Mouse (Mus musculus) bone marrow, adult 2 months (tissue): Measurements from ENCODE around the gene Diexf. TPM values are rescaled to one million over a fixed set of nuclear protein-coding genes. Genes with fewer than 3 reads are reported as not detected.

Experiments
- H3K27ac ChIP-seq: fragments of 200-500 bp; 2 replicates; pipeline ENCODE4 v1.5.1; 2012; ENCODE audit warnings: low read depth, mild to moderate bottlenecking, control low read depth, inconsistent platforms, low read length; ENCODE audit not compliant: control insufficient read depth, poor library complexity, insufficient read depth
- H3K4me1 ChIP-seq: fragments of 200-500 bp; 2 replicates; pipeline ENCODE4 v1.6.1; 2011; ENCODE audit warnings: low read length; ENCODE audit not compliant: control insufficient read depth, insufficient read depth
- H3K4me3 ChIP-seq: fragments of 200-500 bp; replicated peaks from 2 replicates; pipeline ENCODE3; 2011; ENCODE audit warnings: mild to moderate bottlenecking, low read depth, low read length, control low read depth; ENCODE audit not compliant: control insufficient read depth
- CTCF ChIP-seq: fragments of 200-500 bp; IDR thresholded peaks from 2 replicates; pipeline ENCODE4 v1.5.1; 2011; ENCODE audit warnings: low read length, control low read depth; ENCODE audit not compliant: control insufficient read depth, insufficient read depth
- POLR2A ChIP-seq: fragments of 200-500 bp; IDR thresholded peaks from 2 replicates; pipeline ENCODE4 v1.6.1; 2011; ENCODE audit warnings: low read depth, mild to moderate bottlenecking, control low read depth, low read length, borderline replicate concordance; ENCODE audit not compliant: control insufficient read depth
- WGBS: fragments of 180-500 bp; shearing (Covaris S2); methylation state at CpG from one replicate; pipeline ENCODE4 v1.1.7; 2018; 5-methylcytosine and 5-hydroxymethylcytosine counted together
- polyA plus RNA-seq: library from polyadenylated mRNA; stranded (reverse); fragments of >200 nt; gene quantifications from 2 replicates; pipeline ENCODE4 v1.2.4, GENCODE M21; 2011; ENCODE audit warnings: low replicate concordance; ENCODE audit not compliant: missing spikeins, insufficient read depth, insufficient read length

Diexf gene
- polyA plus RNA-seq, 1 experiment = 6.4 TPM

DNA sequence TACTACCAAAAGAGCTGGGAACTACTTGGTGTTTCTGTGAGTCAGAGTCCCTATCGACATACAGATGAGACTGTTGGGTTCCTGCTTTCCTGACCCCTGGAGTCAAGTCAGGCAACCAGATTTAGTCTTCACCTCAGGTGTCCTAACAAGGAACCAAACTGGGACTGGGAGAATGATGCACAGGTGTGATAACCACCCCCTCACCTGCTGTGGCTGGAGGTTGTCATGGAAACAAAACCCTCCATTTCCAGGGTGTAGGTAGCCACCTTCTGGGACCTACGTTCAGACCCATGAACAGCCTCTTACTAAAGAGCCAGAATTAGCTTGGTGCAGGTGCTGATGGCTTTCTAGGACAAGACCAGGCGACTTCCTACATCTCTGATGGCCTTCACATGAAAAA lies 27.1 kb downstream of the Diexf start:
- H3K27ac ChIP-seq = no peak overlapping the region
- no peaks in the 10 kb centered on the region for H3K4me1 ChIP-seq
- no peak for TF ChIP-seq CTCF
- no peak for TF ChIP-seq POLR2A
- H3K4me3 ChIP-seq = no peak overlapping the region
- 75% methylated on average over 3 of the region's 3 CpGs for WGBS

DNA sequence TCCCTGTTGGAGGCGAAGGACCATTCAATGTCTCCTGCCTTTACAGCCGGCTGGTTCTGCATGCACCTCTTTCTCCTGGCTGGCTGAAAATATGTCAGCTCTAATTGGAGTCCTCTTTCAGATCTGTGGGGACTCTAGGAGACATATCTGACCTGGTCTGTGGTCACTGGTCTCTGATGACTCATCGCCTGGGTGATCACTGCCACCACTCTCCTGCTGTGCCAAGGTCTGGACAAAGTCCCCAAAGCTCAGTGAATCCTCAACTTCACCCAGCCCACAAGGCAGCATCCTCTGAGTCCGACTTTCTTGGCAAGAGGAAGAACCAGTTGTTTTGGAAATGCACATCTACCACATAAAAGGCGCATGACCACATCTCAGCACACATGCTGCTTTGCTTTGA lies 27.5 kb downstream of the Diexf start:
- H3K4me1 ChIP-seq = no peaks in the 10 kb centered on the region
- WGBS = 79% methylated on average over 5 of the region's 5 CpGs
- no peak for TF ChIP-seq POLR2A
- no peak overlapping the region for H3K4me3 ChIP-seq
- H3K27ac ChIP-seq = no peak overlapping the region

DNA sequence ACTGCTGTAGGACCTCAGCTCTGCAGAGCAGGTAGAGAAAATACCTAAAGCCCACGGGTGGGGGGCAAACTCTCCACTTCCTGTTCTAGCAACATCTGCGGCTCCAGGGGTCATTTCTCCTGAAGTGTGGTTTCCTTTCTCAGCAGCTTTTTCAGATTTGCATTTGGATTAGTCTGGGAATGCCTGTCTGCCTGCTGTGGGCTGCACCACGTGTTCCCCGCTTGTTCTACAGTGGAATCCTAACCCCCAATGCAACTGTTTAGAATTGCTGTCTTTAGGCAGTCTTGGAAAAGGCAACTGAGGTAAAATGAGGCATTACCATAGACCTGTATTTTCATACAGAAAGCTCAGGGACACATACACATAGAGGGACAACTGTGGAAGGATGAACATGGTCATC lies 28.0 kb downstream of the Diexf start:
- Histone ChIP-seq H3K27ac (no peak overlapping the region), H3K4me1 (no peaks in the 10 kb centered on the region), H3K4me3 (no peak overlapping the region)
- no peak for TF ChIP-seq CTCF
- no peak for TF ChIP-seq POLR2A
- WGBS = 32% methylated on average over 4 of the region's 4 CpGs

GRCm38 (mm10) chr1:193098946-193099345 lies 31.1 kb downstream of the Diexf start:
- Histone ChIP-seq H3K4me1 (no peaks in the 10 kb centered on the region), H3K27ac (no peak overlapping the region), H3K4me3 (no peak overlapping the region)
- 77% methylated on average over 3 of the region's 3 CpGs for WGBS
- TF ChIP-seq CTCF (no peak), POLR2A (no peak)

DNA sequence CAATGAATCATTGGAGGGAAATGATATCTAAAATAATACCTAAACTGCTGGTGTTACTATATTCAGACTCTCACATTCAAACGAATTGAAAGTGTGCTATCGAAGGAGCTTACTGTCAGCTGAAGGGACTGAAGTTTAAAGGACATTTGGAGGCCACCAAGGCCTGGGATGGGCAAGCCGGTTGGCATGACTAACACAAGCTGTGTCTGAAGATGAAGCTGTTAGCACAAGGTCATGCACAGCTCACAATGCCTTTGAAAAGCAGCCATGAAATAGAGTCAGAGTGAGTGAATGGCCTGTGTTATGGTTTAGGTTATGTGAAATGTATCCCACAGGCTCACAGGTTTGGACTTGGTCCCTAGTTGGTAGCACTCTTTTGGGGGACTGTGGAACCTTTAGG lies 36.5 kb downstream of the Diexf start:
- Histone ChIP-seq H3K27ac (no peak overlapping the region), H3K4me3 (no peak overlapping the region), H3K4me1 (no peaks in the 10 kb centered on the region)
- TF ChIP-seq CTCF = no peak
- no peak for TF ChIP-seq POLR2A
- WGBS = 76% methylated on average over 3 of the region's 3 CpGs

DNA sequence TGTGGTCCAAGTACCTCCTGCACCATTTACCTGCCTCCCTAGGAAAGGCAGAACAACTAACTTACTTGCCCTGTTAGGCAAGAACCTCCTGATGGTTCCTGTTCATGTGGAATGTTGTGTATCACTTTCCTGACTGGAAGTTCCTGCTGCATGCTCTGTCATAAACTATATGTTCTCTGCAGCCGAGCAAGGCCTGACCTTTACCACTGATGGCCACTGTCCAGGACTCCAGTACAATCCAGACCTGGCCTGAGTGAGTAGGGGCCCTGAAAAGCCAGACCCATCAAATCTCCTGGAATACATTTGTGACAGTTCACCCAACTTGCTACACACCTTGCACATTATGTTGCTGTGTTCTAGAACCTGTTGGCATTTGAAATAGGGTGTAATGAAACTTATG lies 37.3 kb downstream of the Diexf start:
- H3K4me3 ChIP-seq = no peak overlapping the region
- no peaks in the 10 kb centered on the region for H3K4me1 ChIP-seq
- WGBS = 60% methylated on average over 1 of the region's 1 CpGs
- no peak overlapping the region for H3K27ac ChIP-seq
- TF ChIP-seq POLR2A (no peak), CTCF (no peak)

- WGBS = 83% methylated on average over 11 of the region's 11 CpGs
- TF ChIP-seq CTCF (no peak), POLR2A (no peak)
- no peak overlapping the region for H3K27ac ChIP-seq
Observed at GRCm38 (mm10) chr1:193090894-193091293, 39.2 kb downstream of the Diexf start.

GRCm38 (mm10) chr1:193090211-193090871 lies 39.7 kb downstream of the Diexf start:
- no peak overlapping the region for H3K4me3 ChIP-seq
- no peak for TF ChIP-seq POLR2A
- no peak for TF ChIP-seq CTCF
- no peaks in the 10 kb centered on the region for H3K4me1 ChIP-seq
- no peak overlapping the region for H3K27ac ChIP-seq
- 84% methylated on average over 18 of the region's 18 CpGs for WGBS

More at GRCm38 (mm10) chr1:193090894-193091293, 39.2 kb downstream of the Diexf start:
- no peaks in the 10 kb centered on the region for H3K4me1 ChIP-seq
- H3K4me3 ChIP-seq = no peak overlapping the region

DNA sequence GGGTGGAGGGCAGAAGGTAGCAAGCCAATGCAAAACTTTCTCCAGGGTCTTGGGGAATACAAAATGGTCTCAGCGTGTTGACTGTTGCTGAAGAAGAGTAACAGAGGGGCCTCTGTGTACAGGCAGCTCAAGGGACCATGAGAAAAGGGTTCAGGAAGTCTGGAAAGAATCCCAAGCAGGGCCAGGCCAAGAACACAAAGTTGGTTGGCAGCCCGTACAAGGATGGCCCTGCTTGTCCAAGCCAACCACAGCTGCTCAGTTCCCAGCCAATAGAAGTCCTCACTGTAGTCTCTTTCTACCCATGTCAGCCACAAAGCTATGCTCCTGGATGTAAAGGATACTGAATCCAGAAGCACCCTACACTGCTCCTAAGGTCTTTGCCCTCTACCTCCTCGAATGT lies 40.4 kb downstream of the Diexf start:
- Histone ChIP-seq H3K27ac (no peak overlapping the region), H3K4me3 (no peak overlapping the region), H3K4me1 (no peaks in the 10 kb centered on the region)
- 70% methylated on average over 3 of the region's 3 CpGs for WGBS
- TF ChIP-seq POLR2A = no peak
- no peak for TF ChIP-seq CTCF
